Mouse (Mus musculus) layer of hippocampus, postnatal 10 days (tissue): ENCODE measurements around the gene Rgl3. TPM values are rescaled to one million over a fixed set of nuclear protein-coding genes. Genes with fewer than 3 reads are reported as not detected.

ENCODE experiments used
- DNase-seq, 2 experiments: peaks; one replicate each; pipeline ENCODE4 v3.0.0; 2021; ENCODE audit warnings: low spot score in 2 of 2
- total RNA-seq, 2 experiments: library from RNA; stranded (reverse); gene quantifications; 2 replicates each; pipeline ENCODE4 v1.2.3; 2021

The Rgl3 gene
- total RNA-seq, 2 experiments from 2014 or later = 1.4 to 2.2 TPM

GRCm38 (mm10) chr9:21923490-21924098 lies 65.7 kb downstream of the Rgl3 start:
- no peak for DNase-seq

GRCm38 (mm10) chr9:21923036-21923435 lies 66.2 kb downstream of the Rgl3 start:
- no peak for DNase-seq

Other genes with a start within 250 kb of the Rgl3 start
- gene Spc24, start 229.1 kb downstream of the Rgl3 start, total RNA-seq = 1 to 10 TPM; 4.6 to 6.4 TPM
- 1 to 10 TPM; 7.5 to 7.8 TPM for gene Kank2, start 190.7 kb downstream of the Rgl3 start, total RNA-seq
- not detected for gene Angptl8, start 153.9 kb downstream of the Rgl3 start, total RNA-seq
- gene Dock6, start 136.8 kb downstream of the Rgl3 start, total RNA-seq = 10 to 100 TPM; 32.6 to 34.5 TPM
- 10 to 100 TPM; 30.4 to 36.7 TPM for gene Rab3d, start 71.3 kb downstream of the Rgl3 start, total RNA-seq
- gene Ccdc159, start 62.0 kb downstream of the Rgl3 start, total RNA-seq = 10 to 100 TPM; 15.5 to 16.1 TPM
- gene Tmem205, start 61.9 kb downstream of the Rgl3 start, total RNA-seq = 10 to 100 TPM; 30.4 to 35.3 TPM
- gene Plppr2, start 52.4 kb downstream of the Rgl3 start, total RNA-seq = 100 to 1,000 TPM; 312 to 317 TPM
- gene Swsap1, start 33.7 kb downstream of the Rgl3 start, total RNA-seq = 10 to 100 TPM; 13.5 to 14.5 TPM
- 1 to 10 TPM; 2.0 to 3.2 TPM for gene Epor, start 25.9 kb downstream of the Rgl3 start, total RNA-seq
- 1 to 10 TPM; 5.3 to 5.7 TPM for gene Ccdc151, start 13.2 kb upstream of the Rgl3 start, total RNA-seq
- gene Prkcsh, start 13.4 kb upstream of the Rgl3 start, total RNA-seq = 10 to 100 TPM; 90.5 to 96.5 TPM
- 100 to 1,000 TPM; 197 to 205 TPM for gene Elavl3, start 62.6 kb upstream of the Rgl3 start, total RNA-seq
- 1 to 10 TPM in 1 of 2 experiments, not detected in 1; 6.2 TPM for gene Gm49318, start 81.8 kb upstream of the Rgl3 start, total RNA-seq
- 10 to 100 TPM; 19.4 to 21.1 TPM for gene Zfp653, start 81.9 kb upstream of the Rgl3 start, total RNA-seq
- gene Ecsit, start 96.0 kb upstream of the Rgl3 start, total RNA-seq = 10 to 100 TPM; 45.8 to 46.8 TPM
- under 1 TPM; 0.42 to 0.43 TPM for gene Cnn1, start 109.8 kb upstream of the Rgl3 start, total RNA-seq
- gene Elof1, start 127.7 kb upstream of the Rgl3 start, total RNA-seq = 10 to 100 TPM; 60.4 to 60.7 TPM
- under 1 TPM; 0.53 to 0.67 TPM for gene Acp5, start 146.3 kb upstream of the Rgl3 start, total RNA-seq
- 10 to 100 TPM; 38.8 to 48.5 TPM for gene Pigyl, start 167.4 kb upstream of the Rgl3 start, total RNA-seq
- under 1 TPM; 0.25 to 0.62 TPM for gene Zfp872, start 198.6 kb upstream of the Rgl3 start, total RNA-seq
- gene Zfp809, start 236.3 kb upstream of the Rgl3 start, total RNA-seq = 10 to 100 TPM; 16.9 to 18.5 TPM